Mouse (Mus musculus) G1E-ER4 (cell line): Measurements from ENCODE around the gene Per1. TPM values are rescaled to one million over a fixed set of nuclear protein-coding genes. Genes with fewer than 3 reads are reported as not detected.

ENCODE experiments used
- GATA1 ChIP-seq: IDR thresholded peaks from one replicate; pipeline ENCODE4 v1.8.0; 2012; ENCODE audit warnings: low read length, inconsistent platforms
- polyA plus RNA-seq: library from polyadenylated mRNA; stranded (reverse); fragments of >175 nt; gene quantifications from 2 replicates; pipeline ENCODE4 v1.2.3, GENCODE M21; 2012

Per1 gene
- 25.0 and 26.2 TPM in 2 replicates for polyA plus RNA-seq

DNA sequence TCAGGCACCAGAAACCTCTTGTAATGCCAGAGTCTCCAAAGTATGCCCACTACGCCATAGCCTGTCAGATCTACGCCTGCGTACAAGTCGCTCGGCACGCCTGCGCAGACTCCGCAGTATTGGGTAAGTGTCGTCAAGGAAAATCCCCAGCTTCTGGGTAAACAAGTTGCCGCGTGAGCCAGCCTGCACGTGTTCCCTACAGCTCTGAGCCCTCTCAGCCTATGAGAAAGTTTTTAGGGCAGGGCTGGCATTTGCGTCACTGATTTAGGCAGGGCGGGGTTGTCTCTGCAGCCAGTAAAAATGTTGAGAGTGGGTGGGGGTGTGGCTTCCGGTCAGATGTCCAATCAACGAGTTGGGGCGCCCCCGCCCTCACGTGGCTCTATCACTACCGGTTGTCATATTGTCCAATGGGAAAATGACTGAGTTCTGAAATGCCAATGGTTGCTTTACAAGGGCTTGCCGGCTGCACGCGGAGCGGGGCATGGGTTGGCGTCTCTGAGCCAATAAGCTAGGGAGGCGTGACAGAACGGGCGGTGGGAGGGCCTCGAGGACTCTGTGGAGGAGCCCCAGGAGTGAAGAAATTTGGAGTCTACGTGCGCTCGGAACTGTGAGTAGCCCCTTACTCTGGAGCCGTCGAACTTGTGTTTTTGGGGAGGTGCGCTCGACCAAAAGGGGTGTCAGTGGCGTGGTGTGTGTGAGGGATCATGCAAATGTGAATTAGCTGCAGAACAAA is at the start of gene Per1:
Per1 (plus strand) TSS at position 521 of the 733 bp plus-strand sequence.
- TF ChIP-seq GATA1, result no peak

DNA sequence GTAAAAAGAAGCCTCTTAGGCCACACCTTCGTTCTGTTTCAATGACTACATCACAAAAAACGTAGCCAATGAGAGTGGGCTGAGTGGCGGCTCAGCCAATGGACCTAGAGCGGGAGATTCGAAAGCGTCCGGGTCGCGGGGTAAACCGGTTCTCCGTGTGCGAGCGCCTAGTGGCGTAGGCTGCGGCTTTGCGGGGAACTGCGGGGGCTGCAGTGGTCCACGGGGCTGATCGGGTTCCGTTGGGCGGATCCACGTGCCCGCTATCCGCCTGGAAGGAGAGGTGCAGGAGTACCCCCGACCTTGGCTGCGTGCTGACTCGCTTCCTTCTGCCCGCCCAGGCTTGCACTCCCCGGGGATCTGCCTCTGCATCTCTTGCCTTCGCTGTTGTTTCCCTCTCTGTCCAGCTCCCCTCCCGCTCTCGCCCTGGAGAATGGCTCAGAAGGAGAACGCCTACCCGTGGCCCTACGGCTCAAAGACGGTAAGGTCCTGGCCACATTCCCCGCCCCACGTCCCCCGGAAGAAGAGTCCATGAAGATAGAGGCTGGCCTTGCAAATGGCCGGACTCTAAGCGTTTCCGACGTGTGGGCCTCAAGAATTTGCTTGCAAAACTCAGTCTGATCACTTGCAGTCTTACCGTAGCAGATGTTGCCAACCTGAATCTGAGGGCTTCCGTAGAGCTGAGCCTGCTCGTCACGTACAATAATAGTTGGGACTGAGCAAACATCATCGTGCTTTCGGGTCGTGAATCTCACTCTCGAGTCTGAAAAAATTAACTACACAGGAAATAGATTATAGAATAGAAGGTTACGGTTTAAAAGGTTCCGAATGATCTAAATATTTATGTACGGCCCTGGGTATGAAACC is 49.3 kb upstream of the Per1 start, which contains the start of gene Aurkb:
Aurkb (plus strand) TSS at position 117 of the 864 bp plus-strand sequence.
- no peak for TF ChIP-seq GATA1

DNA sequence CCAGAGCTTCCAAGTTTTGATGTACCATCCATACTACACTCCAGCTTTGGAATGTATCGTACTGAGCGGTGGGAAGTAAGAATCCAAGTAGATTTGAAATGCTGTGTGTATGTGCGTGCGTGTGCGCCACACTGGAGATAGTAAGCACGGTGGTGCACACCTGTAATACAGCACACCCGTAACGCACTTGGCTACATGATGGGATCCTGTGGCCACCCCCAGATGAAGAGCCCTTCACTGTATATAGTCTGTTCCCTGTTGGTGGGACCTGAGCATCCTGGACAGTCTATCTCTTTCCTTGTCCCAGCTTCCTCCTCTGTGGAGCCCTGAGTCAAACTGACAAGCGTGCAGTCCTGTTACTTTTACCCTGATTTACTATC is 48.6 kb upstream of the Per1 start:
- TF ChIP-seq GATA1, result no peak

DNA sequence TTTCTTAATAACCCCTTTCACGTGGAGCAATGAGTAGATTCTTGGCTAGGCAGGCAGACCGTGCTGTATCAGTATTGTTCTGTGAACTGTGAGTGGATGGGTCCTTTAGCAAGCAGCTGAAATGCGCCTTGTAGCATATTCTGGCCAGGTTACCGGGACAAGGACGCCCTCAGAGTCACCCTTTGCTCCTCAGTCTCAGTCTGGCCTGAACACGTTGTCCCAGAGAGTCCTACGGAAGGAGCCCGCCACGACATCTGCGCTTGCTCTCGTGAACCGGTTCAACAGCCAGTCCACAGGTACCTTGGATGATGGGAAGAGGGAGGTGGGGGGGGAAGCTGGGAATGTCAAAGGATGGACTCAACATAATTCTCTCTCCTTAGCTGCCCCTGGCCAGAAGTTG is 47.4 kb upstream of the Per1 start:
- no peak for TF ChIP-seq GATA1

DNA sequence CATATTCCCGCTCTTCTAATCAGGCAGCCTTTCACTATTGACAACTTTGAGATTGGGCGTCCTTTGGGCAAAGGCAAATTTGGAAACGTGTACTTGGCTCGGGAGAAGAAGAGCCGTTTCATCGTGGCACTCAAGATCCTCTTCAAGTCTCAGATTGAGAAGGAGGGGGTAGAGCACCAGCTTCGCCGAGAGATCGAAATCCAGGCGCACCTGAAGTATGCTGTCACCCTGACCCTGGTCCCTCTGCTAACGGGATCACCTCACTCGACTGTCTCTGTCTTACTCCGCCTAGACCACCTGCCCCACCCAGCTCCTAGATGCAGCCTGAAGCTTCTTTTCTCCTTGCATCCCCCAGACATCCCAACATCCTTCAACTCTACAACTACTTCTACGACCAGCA is 46.9 kb upstream of the Per1 start:
- no peak for TF ChIP-seq GATA1

DNA sequence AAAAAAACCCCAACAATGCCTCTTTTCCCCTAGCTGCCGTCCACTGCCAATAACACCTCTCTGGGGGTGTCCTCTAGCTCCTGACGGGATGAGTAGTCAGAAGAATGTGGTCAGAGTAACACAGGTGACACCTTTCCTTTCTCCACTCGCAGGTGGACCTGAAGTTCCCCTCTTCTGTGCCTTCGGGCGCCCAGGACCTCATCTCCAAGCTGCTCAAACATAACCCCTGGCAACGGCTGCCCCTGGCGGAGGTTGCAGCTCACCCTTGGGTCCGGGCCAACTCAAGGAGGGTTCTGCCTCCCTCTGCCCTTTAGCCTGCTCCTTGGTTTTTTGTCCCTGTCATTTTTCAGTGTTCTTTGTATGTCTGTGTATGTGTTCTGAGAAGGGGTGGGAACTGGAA is 44.3 kb upstream of the Per1 start:
- no peak for TF ChIP-seq GATA1

DNA sequence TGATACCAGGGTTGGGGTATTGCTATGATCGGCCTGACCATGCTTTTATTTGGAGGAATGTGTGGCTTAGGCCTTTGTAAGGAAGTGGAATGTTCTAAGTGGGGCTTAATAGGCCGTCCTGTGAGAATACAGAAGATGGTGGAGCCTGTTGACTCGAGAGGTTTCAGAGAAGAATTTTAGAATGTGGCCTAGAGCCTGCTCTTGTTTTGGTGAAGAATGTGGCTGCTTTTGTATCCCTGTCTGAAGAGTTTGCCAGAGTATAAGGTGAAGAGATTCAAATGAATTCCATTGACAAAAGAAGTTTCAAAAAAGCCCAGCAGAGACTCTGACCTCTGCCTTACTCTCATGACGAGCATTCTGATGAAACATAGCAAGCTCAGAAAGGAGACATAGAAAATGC is 43.2 kb upstream of the Per1 start:
- no peak for TF ChIP-seq GATA1

DNA sequence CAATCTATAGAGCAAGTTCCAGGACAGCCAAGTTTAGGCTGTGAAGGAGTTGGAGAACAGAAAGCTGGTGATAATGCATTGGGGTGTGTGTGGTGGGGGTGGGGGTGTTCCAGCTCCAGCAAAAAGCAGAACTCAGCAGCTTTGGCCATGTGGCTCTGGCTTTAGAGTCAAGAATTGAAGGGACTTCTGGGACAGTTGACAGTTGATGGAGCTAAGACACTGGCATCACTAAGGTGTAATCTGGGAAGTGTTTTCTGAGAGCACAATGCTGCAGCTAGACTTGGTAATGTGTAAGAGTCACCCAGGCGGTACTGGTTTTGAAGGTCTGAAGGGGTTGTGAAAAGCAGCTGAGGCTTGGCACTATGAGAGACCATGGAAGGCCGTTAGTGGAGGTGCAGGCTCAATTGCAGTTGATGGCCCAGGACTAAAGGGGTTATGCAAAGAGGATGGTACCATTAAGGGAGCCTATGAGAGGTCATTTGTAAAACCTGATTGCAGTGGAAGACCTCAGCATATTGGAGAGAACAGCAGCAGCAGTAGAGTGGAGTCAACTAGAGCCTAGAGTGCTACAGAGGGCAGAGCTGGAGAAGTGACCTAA is 42.1 kb upstream of the Per1 start:
- TF ChIP-seq GATA1, result no peak

DNA sequence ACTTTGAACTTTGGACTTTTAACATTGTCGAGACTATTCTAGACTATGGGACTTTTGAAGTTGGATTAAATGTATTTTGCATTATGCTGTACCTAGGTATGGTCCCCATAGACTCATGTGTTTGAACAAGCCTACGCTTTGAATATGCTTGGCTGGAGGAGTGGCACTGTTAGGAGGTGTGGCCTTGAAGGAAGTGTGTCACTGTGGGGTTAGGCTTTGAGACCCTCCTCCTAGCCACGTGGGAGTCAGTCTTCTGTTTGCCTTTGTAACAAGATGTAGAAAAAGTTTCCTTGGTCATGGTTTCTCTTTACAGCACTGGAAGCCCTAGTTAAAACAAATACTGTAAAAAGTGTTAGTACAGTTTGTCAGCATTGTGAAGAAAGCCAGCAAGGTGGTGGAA is 41.2 kb upstream of the Per1 start:
- no peak for TF ChIP-seq GATA1

DNA sequence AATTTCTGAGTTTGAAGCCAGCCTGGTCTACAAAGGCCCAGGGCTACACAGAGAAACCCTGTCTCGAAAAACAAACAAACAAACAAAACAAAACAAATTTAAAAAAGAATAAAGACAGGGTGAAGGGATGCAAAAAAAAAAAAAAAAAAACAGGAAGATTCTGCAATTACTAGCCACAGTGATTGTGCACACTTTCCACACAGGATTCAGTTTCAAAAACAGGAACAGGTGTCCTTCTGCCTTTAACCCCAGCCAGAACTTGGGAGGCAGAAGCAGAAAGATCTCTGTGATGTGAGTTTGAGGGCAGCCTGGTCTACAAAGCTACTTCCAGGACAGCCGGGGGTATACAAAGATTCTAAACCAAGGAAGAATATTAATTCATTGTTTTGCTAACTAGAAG is 36.8 kb upstream of the Per1 start:
- TF ChIP-seq GATA1, result no peak

DNA sequence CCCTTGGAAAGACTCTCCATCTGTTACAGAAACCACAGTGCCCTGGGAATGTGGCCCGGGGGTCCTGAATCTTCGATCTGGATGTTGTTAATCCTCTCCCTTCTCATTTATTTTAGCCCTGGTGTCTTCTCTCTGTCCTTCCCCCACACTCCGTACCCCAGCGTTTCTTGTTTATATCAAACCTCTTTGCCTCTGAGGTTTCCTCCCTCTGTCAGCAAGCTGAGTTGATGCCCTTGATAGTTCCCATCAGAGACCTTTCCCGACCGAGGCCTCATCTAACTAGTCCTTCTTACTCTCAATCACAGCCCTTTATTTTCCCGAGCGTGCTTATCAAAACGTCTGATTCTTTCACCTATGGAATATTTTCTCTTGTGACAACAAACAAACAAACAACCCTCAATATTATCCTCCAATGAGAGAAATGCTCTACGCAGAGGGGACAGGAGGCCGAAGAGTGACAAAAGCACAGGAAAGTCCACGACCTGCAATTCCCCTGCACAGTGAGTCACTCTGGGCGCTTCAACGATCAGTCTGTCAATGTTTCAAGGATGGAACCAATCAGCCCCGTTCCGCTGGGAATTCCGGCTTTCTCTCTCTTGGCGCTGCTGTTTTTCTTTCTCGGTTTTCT is 36.2 kb upstream of the Per1 start:
- TF ChIP-seq GATA1, result no peak

DNA sequence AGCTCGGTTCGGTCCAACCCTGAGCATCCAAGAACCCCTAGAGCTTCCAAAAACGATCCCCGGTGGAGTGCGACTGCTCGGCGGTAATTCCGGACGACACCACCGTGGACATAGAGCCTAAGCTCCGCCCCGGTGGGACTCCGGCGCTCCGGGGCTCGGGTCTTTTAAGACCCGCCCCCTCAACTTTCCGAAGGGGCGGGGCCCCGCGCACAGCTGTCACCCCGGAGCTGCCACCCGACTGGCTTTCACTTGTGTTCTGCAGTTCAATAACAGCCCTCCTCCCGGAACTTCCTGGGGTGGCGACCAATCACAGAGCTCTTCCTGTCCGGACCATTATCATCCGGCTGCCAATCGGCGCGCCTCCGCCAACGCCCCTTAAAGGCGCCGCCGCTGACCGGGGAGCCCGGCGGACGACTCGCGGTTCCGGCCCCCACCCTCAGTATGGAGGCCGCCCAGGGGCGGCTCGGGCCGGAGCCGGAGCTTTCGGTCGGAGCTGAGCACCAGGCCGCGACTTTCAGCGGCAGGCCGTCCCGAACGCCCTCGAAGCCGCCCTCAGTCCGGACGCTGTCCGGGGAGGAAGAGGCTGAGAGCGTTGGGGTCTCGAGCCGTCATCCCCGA is 35.6 kb upstream of the Per1 start, which contains the start of gene Borcs6:
Borcs6 (plus strand) TSS at position 361 of the 618 bp plus-strand sequence.
- no peak for TF ChIP-seq GATA1

DNA sequence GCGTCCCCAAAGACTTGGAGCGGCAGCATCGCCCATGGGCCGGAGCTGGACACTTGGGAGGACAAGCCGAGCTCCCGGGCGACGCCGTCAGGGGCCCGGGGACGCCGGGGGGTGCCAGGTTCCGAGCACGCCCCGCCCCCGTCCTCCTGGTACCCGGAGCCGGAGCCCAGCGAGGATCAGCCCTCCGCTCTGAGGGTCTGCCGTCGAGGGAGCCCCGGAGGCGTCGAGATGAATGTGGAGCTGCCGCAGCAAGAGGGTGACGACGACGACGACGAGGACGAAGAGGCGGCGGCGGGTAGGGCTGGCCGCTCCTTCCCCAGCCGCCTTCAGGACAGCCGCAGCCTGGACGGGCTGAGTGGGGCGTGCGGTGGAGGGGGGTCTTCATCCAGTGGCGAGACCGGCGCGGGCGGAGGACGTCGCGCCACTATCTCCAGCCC is 35.0 kb upstream of the Per1 start:
- no peak for TF ChIP-seq GATA1

DNA sequence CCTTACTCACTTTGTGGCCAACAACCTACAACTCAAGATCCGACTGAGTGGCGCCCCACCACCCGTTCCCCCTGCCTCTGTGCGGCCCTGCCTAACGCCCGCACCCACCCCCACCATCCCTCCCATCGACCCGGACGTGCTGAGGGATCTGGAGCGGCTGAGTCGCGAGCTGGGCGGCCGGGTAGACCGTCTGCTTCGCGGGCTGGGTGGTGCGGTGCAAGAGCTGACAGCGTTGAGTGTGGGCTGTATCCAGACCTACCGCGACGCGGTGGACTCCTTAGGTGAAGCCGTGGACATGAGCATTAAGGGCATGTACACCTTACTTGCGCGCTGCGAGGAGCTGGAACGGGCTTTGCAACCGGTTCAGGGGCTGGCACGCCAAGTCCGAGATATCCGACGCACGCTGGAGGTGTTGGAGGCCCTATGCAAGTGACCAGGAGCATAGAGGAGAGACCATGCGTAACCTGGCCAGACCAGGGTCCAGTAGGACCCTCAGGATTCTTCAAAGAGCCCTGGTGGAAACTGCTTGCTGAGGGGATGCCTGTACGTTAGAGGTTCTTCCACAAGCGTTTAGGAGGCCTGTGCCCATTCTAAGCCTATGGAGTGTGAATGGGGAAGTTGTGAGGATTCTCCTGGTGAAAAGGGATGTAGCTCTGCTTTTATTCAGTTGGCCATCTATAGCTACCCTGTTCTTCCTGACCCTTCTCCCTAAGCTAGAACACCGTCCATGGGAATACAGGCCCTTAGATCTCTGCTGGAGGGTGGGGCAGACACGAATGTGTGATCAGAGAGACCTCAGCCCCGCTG is 34.4 kb upstream of the Per1 start:
- TF ChIP-seq GATA1, result no peak
